Mouse (Mus musculus): ENCODE results near the gene Mctp1. TPM values are rescaled to one million over a fixed set of nuclear protein-coding genes. Genes with fewer than 3 reads are reported as not detected.

Mctp1 gene
- polyA plus RNA-seq, 1 experiment from 2014 or later, result 0.20 TPM

GRCm38 (mm10) chr13:76620111-76620510, 235.8 kb downstream of the Mctp1 start:
- H3K9me3 ChIP-seq, result no peaks in the 10 kb centered on the region
- H3K4me3 ChIP-seq (replicated peaks), result no peak overlapping the region
- no peaks in the 10 kb centered on the region for H3K27me3 ChIP-seq
- H3K4me1 ChIP-seq (replicated peaks), result no peaks in the 10 kb centered on the region
- no peaks in the 10 kb centered on the region for H3K36me3 ChIP-seq
- no peak overlapping the region for H3K27ac ChIP-seq
- no peak overlapping the region for H3K9ac ChIP-seq (replicated peaks)
- ATAC-seq (ENCODE audit: insufficient number of reproducible peaks, insufficient read depth, low FRiP score, low TSS enrichment, low read depth), result no peak
- H3K4me2 ChIP-seq, result no peak overlapping the region

- no peak overlapping the region for H3K9ac ChIP-seq (replicated peaks)
- H3K9me3 ChIP-seq, result no peaks in the 10 kb centered on the region
- H3K36me3 ChIP-seq, result no peaks in the 10 kb centered on the region
- WGBS, result 55% methylated on average over 1 of the region's 1 CpGs
- H3K4me3 ChIP-seq (replicated peaks), result no peak overlapping the region
- H3K4me1 ChIP-seq (replicated peaks), result no peaks in the 10 kb centered on the region
- no peak overlapping the region for H3K27ac ChIP-seq
- no peaks in the 10 kb centered on the region for H3K27me3 ChIP-seq
- H3K4me2 ChIP-seq, result no peak overlapping the region
- ATAC-seq (ENCODE audit: insufficient number of reproducible peaks, insufficient read depth, low FRiP score, low TSS enrichment, low read depth), result no peak
These were observed 236.2 kb downstream of the Mctp1 start for GRCm38 (mm10) chr13:76620525-76620924.

- Histone ChIP-seq H3K9me3 (no peaks in the 10 kb centered on the region), H3K9ac (replicated peaks) (no peak overlapping the region), H3K4me1 (replicated peaks) (no peaks in the 10 kb centered on the region), H3K27ac (no peak overlapping the region), H3K4me2 (no peak overlapping the region), H3K27me3 (no peaks in the 10 kb centered on the region), H3K36me3 (no peaks in the 10 kb centered on the region), H3K4me3 (replicated peaks) (no peak overlapping the region)
- 89% methylated on average over 1 of the region's 1 CpGs for WGBS
- no peak for ATAC-seq (ENCODE audit: insufficient number of reproducible peaks, insufficient read depth, low FRiP score, low TSS enrichment, low read depth)
These were observed 249.4 kb downstream of the Mctp1 start for GRCm38 (mm10) chr13:76633707-76634106.

- H3K4me2 ChIP-seq, result no peak overlapping the region
- WGBS, result 84% methylated on average over 2 of the region's 2 CpGs
- no peaks in the 10 kb centered on the region for H3K36me3 ChIP-seq
- no peaks in the 10 kb centered on the region for H3K4me1 ChIP-seq (replicated peaks)
- no peaks in the 10 kb centered on the region for H3K9me3 ChIP-seq
- H3K27ac ChIP-seq, result no peak overlapping the region
- H3K4me3 ChIP-seq (replicated peaks), result no peak overlapping the region
- no peak overlapping the region for H3K9ac ChIP-seq (replicated peaks)
- ATAC-seq (ENCODE audit: insufficient number of reproducible peaks, insufficient read depth, low FRiP score, low TSS enrichment, low read depth), result no peak
- H3K27me3 ChIP-seq, result no peaks in the 10 kb centered on the region
These were observed 253.9 kb downstream of the Mctp1 start for GRCm38 (mm10) chr13:76638282-76638681.

- Histone ChIP-seq H3K9ac (replicated peaks) (no peak overlapping the region), H3K27ac (no peak overlapping the region), H3K9me3 (no peaks in the 10 kb centered on the region), H3K4me1 (replicated peaks) (no peaks in the 10 kb centered on the region), H3K27me3 (no peaks in the 10 kb centered on the region), H3K4me3 (replicated peaks) (no peak overlapping the region), H3K36me3 (no peaks in the 10 kb centered on the region), H3K4me2 (no peak overlapping the region)
- no peak for ATAC-seq (ENCODE audit: insufficient number of reproducible peaks, insufficient read depth, low FRiP score, low TSS enrichment, low read depth)
These were observed 275.2 kb downstream of the Mctp1 start for GRCm38 (mm10) chr13:76659523-76659922.

GRCm38 (mm10) chr13:76681286-76681685, 297.0 kb downstream of the Mctp1 start:
- ATAC-seq (ENCODE audit: insufficient number of reproducible peaks, insufficient read depth, low FRiP score, low TSS enrichment, low read depth), result no peak
- no peaks in the 10 kb centered on the region for H3K4me1 ChIP-seq (replicated peaks)
- no peak overlapping the region for H3K4me3 ChIP-seq (replicated peaks)
- H3K9ac ChIP-seq (replicated peaks), result no peak overlapping the region
- no peak overlapping the region for H3K4me2 ChIP-seq
- H3K27me3 ChIP-seq, result no peaks in the 10 kb centered on the region
- no peaks in the 10 kb centered on the region for H3K36me3 ChIP-seq
- H3K9me3 ChIP-seq, result no peaks in the 10 kb centered on the region
- no peak overlapping the region for H3K27ac ChIP-seq

- Histone ChIP-seq H3K27ac (no peak overlapping the region), H3K4me3 (replicated peaks) (no peak overlapping the region), H3K36me3 (no peaks in the 10 kb centered on the region), H3K4me1 (replicated peaks) (no peaks in the 10 kb centered on the region), H3K27me3 (no peaks in the 10 kb centered on the region), H3K9me3 (no peaks in the 10 kb centered on the region), H3K4me2 (no peak overlapping the region), H3K9ac (replicated peaks) (no peak overlapping the region)
- ATAC-seq (ENCODE audit: insufficient number of reproducible peaks, insufficient read depth, low FRiP score, low TSS enrichment, low read depth), result no peak
- WGBS, result 88% methylated on average over 2 of the region's 2 CpGs
These were observed 305.0 kb downstream of the Mctp1 start for GRCm38 (mm10) chr13:76689349-76689748.

- no peaks in the 10 kb centered on the region for H3K27me3 ChIP-seq
- no peak overlapping the region for H3K9ac ChIP-seq (replicated peaks)
- no peak overlapping the region for H3K27ac ChIP-seq
- ATAC-seq (ENCODE audit: insufficient number of reproducible peaks, insufficient read depth, low FRiP score, low TSS enrichment, low read depth), result no peak
- H3K4me1 ChIP-seq (replicated peaks), result no peaks in the 10 kb centered on the region
- no peak overlapping the region for H3K4me3 ChIP-seq (replicated peaks)
- no peak overlapping the region for H3K4me2 ChIP-seq
- H3K36me3 ChIP-seq, result no peaks in the 10 kb centered on the region
- H3K9me3 ChIP-seq, result no peaks in the 10 kb centered on the region
These were observed 305.8 kb downstream of the Mctp1 start for GRCm38 (mm10) chr13:76690143-76690542.

- no peak for ATAC-seq (ENCODE audit: insufficient number of reproducible peaks, insufficient read depth, low FRiP score, low TSS enrichment, low read depth)
- H3K27ac ChIP-seq, result no peak overlapping the region
- H3K4me2 ChIP-seq, result no peak overlapping the region
- no peaks in the 10 kb centered on the region for H3K4me1 ChIP-seq (replicated peaks)
- no peaks in the 10 kb centered on the region for H3K27me3 ChIP-seq
- no peak overlapping the region for H3K4me3 ChIP-seq (replicated peaks)
- WGBS, result 79% methylated on average over 1 of the region's 1 CpGs
- no peaks in the 10 kb centered on the region for H3K36me3 ChIP-seq
- no peak overlapping the region for H3K9ac ChIP-seq (replicated peaks)
- H3K9me3 ChIP-seq, result no peaks in the 10 kb centered on the region
These were observed 306.4 kb downstream of the Mctp1 start for GRCm38 (mm10) chr13:76690697-76691096.

GRCm38 (mm10) chr13:76734013-76734412, 349.7 kb downstream of the Mctp1 start:
- Histone ChIP-seq H3K9me3 (no peaks in the 10 kb centered on the region), H3K27me3 (no peaks in the 10 kb centered on the region), H3K4me2 (no peak overlapping the region), H3K27ac (no peak overlapping the region), H3K36me3 (no peaks in the 10 kb centered on the region), H3K9ac (replicated peaks) (no peak overlapping the region), H3K4me3 (replicated peaks) (no peak overlapping the region), H3K4me1 (replicated peaks) (no peaks in the 10 kb centered on the region)
- ATAC-seq (ENCODE audit: insufficient number of reproducible peaks, insufficient read depth, low FRiP score, low TSS enrichment, low read depth), result no peak

GRCm38 (mm10) chr13:76750663-76751429, 366.5 kb downstream of the Mctp1 start:
- Histone ChIP-seq H3K4me1 (replicated peaks) (no peaks in the 10 kb centered on the region), H3K9ac (replicated peaks) (no peak overlapping the region), H3K27me3 (no peaks in the 10 kb centered on the region), H3K27ac (no peak overlapping the region), H3K36me3 (no peaks in the 10 kb centered on the region), H3K9me3 (no peaks in the 10 kb centered on the region), H3K4me3 (replicated peaks) (no peak overlapping the region), H3K4me2 (no peak overlapping the region)
- ATAC-seq (ENCODE audit: insufficient number of reproducible peaks, insufficient read depth, low FRiP score, low TSS enrichment, low read depth), result no peak
- 74% methylated on average over 4 of the region's 4 CpGs for WGBS

- Histone ChIP-seq H3K4me1 (replicated peaks) (no peaks in the 10 kb centered on the region), H3K4me3 (replicated peaks) (no peak overlapping the region), H3K9ac (replicated peaks) (no peak overlapping the region), H3K4me2 (no peak overlapping the region), H3K27me3 (no peaks in the 10 kb centered on the region), H3K9me3 (no peaks in the 10 kb centered on the region), H3K36me3 (no peaks in the 10 kb centered on the region), H3K27ac (no peak overlapping the region)
- WGBS, result 19% methylated on average over 6 of the region's 6 CpGs
- no peak for ATAC-seq (ENCODE audit: insufficient number of reproducible peaks, insufficient read depth, low FRiP score, low TSS enrichment, low read depth)
These were observed 375.6 kb downstream of the Mctp1 start for GRCm38 (mm10) chr13:76759832-76760490.

All from limb, embryonic 12.5 days (tissue).